Mouse (Mus musculus) adrenal gland, postnatal 4 days (tissue): ENCODE measurements at regions not wholly inside any gene's neighbourhood (a gene's known extent, or its start where the extent isn't known, plus 50 kb on each side); places are given as distances from the start of the nearest gene placed in this dataset.
A peak's percentile ranks its signal among the peaks of the same experiment; 100 is the strongest.

Source experiments
- DNase-seq, 2 experiments: peaks; one replicate each; pipeline ENCODE4 v3.0.0; 2021 to 2022; ENCODE audit warnings: low spot score in 2 of 2, mixed read lengths in 2 of 2

DNA sequence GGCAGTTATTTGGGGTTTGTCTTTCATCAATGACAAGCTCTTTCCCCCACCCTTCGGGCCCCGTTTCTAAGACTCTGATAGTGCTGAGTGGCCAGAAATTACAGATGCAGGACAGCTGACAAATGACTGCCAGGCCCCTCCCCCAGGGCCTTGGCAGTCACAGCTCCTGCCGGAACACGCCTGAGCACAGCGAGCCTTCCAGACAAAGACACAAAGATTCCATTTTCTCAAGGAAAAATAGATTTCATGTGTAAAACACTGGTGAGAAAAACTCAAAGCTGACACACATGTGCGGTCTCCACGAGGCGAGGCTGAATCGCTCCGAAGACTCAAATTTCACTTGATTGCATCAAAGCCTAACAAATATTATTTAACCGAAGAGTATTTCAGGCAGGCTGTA, 247.6 kb downstream of the Ptprc start:
- DNase-seq = peak in 1 of 2 experiments; percentile 10

DNA sequence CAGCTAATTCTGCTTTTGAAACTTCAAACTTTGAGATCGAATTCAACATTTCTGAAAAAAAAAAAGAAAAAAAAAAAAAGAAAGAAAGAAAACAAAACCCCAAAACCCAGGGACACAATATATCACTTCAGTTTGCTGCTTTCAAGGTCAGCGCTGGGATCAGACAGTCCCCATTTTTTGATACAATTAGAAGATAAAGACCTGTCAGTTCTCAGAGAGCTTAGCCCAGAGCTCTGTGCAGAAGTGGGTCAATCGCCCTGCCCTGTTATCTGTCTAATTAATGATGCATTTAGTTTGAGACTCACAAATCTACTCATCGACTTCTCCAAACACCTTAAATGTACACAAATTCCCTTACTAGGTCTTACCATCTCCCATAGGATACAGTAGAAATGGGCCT, 249.2 kb downstream of the Ptprc start:
- DNase-seq = no peak

DNA sequence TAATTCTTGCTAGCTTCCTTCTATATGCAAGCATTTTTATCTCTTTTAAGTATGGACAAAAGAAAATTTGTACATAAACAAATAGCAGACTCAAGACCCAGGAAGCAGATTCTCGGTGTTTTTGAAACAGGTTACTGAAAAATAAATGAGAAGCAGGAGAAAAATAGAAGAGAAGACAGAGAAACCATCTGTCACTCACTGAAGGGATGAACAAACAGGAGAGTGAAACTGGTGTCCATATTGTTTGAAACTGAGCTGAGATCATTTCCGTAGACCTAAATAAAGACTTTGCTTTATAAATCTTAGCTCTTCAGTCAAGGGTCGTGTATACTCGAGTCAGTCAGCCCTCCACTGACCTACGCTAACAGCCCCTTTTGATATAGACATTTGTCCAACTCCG, 251.4 kb downstream of the Ptprc start:
- DNase-seq = no peak

DNA sequence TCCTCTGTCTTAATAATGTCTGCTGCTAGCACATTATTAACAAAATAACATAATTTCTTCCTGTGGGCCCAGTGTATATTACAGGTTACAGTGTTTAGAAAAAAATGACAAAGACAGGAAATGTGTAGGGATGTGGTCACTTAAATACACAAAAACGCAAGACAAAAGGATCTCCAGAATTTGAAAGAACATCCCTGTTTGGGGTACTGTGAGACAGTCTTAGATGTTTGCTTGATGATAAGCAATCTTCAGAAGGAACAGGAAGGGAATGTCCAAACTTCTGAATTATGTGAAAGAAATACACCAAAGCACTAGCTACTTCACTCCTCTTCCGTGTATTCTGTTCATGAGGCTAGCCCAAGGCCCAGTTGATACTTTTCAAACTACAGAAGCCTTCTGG, 251.8 kb downstream of the Ptprc start:
- DNase-seq = no peak

DNA sequence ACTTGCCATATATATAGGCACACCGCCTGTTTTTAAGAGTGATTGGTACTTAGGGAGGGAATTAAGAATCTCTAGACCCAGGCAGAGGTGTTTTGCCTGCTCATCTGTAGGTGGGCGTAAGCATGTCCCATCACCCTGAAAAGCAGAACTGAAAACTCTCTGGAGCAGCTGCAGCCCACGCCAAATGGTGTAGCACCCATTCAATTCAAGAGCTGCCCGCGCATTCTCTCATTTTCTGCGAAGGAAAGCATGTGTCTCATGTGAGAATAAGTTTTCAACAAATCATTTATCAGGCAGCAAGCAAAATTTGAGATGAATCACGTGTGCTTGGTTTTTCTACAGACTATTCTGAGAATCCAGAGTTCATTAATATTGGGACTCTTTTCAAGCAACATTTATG, 252.7 kb downstream of the Ptprc start:
- no peak for DNase-seq

GRCm38 (mm10) chr1:137921592-137921991, 253.9 kb downstream of the Ptprc start:
- DNase-seq = no peak

GRCm38 (mm10) chr1:137919739-137920563, 255.6 kb downstream of the Ptprc start:
- no peak for DNase-seq

DNA sequence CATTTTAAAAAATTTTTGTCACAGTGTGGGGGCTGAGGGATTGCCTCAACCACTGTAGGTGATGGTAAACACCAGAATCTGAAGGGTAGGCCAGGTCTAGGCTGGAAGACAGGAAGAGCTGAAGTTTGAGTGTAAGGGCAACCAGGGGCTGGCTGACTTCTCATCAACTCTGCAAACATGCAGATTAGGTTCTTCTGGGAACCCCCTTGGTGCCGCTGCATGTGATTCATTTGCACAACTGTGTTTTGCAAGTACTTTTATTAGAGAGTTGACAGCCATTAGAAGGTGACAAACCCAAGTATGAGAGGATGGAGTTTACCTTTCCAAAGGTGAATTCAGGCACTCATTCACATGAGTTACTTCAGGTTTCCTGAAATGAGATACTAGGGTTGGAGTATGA, 258.1 kb downstream of the Ptprc start:
- DNase-seq = no peak

DNA sequence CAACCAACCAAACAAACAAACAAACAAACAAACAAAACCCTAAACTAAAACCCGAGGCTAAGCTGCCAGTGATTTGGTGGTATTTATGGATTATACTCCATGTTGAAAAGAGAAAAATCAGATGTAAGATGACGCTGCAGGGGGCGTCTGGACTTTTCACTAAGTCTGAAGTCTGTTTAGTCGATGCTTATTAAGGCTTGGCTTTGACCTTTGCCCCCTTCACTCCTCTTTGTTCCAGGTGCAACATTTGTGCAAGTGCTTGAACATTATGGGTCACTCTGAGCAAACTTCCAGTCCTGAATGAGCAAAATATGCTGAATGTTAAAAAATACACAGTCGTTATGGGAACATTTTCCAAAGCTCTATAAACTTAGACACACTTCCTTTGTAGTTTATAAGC, 268.6 kb downstream of the Ptprc start:
- no peak for DNase-seq

- DNase-seq = no peak
Measured at GRCm38 (mm10) chr1:137906477-137906876, 269.0 kb downstream of the Ptprc start.

- DNase-seq = no peak
Measured at GRCm38 (mm10) chr1:137905566-137905965, 269.9 kb downstream of the Ptprc start.

- no peak for DNase-seq
Measured at GRCm38 (mm10) chr1:137903351-137903750, 272.2 kb downstream of the Ptprc start.

DNA sequence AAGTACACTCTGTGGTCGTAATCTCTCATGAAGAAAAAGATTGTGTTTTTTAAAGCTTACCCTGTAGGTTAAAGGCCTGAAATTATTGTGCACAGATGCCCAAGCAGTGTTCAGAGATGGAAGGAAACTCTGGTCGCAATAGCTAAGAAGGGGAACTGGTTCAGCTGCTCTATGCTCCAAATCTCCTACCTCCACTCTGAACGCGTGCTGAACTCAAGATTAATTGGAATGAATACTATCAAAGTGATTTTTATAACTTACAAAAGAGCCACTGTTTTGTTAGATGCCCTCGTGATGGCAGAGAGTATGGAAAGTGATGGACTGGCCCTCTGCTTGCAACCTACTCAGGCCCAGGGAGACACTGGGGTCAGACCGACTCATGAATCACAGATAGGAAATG, 272.6 kb downstream of the Ptprc start:
- no peak for DNase-seq

DNA sequence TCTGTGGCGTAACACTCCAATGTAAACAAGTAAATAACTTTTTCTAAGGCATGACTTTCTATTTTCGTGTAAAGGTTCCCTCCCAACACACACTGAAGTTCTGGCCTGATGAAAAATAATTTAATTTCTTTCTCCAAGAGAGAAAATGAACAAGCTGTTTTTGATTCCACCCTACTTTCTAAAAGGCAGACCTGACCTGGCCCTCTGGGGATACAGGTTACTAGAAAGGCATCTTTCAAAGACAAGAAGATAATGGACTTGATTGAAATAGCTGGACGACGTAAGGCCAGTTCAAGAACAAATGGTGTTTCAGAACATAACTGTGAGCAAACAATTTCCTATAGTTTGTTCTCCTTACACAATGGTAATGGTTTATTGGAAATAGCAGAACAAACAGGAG, 273.5 kb downstream of the Ptprc start:
- DNase-seq = no peak

GRCm38 (mm10) chr1:137901211-137901610, 274.3 kb downstream of the Ptprc start:
- DNase-seq = no peak

DNA sequence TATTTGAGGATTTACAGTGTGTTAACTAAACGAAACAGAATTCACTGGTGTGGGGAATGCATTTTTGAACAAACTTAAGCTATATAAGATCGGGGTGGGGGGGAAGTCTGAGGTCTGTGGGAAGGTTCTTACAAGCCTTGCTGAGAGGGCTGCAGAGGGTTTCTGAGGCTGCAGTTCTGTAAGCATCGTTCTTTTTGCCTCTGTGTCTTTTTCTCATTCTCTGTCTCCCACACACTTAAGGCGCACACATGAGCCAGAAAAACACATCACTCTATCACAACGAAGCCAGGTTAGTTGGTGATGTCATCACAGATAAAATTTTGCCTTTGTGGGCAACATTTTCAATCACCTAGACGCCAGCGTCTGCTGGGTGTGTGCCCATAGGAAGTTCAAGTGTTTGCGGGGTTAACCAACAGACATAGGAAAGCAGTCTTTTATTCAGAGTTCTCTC, 274.9 kb downstream of the Ptprc start:
- no peak for DNase-seq

GRCm38 (mm10) chr1:137899916-137900601, 275.4 kb downstream of the Ptprc start:
- peak in 1 of 2 experiments; percentile 7 for DNase-seq

- no peak for DNase-seq
Measured at GRCm38 (mm10) chr1:137899305-137899704, 276.2 kb downstream of the Ptprc start.

DNA sequence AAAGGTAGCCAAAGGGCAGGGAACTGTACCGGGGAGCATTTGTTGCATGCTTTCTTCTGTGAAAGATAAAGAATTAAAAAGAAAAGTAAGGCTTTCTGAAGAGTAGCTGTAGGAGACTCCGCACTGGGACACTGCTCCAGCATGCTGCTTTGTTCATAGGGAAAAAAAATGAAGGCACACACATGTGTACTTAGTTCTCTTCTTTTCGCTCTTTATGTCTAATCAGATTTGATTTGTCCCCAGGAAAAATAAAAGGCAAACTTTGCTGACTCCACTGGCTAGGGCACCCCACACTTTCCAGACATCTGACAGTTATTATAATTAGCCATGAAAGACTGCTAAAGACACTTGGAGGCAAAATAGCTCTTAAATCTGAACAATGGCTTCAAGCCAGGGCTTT, 276.6 kb downstream of the Ptprc start:
- DNase-seq = no peak

- DNase-seq = peak; percentile 49 to 60
Measured at GRCm38 (mm10) chr1:137898397-137898796, 277.1 kb downstream of the Ptprc start.

DNA sequence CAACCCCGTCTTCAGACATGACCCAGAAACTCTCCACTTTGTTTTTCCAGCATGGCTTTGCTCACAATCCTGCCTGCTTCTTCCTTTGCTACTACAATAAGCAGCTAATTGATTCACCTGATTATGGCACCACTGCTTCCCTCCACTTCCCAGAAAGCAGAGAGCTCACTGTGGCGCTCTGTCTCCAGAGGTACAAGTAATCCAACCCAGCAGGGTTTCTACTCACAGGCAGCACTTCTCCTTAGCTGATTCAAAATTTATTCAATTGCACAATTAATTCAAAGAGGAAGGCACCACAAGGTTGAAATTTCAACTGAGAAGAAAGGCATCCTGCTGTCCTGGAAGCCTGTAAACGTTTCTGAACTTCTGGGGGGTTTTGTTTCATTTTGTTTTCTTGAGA, 293.9 kb downstream of the Ptprc start:
- no peak for DNase-seq

GRCm38 (mm10) chr1:137874361-137874760, 301.1 kb downstream of the Ptprc start:
- DNase-seq = no peak

DNA sequence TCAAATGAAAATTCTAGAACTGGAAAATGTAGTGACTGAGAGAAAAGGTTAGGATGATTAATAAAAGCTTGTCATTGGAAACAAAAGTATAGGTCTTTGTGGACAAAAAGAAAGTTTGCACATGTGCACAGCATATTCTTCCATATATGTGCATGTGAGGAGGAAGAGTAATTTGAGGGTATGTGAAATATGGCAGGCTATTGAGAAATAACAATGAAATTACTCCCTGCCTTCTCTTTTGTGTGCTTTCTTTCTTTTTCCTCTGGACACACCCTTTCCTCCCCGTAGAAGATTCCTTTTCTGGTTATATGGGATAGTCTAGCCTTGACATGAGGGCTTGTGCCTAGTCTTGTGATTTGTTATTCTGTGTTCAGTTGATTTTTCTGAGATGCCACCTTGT, 301.9 kb downstream of the Ptprc start:
- no peak for DNase-seq
